Mouse (Mus musculus) embryonic facial prominence, embryonic 14.5 days (tissue): Measurements from ENCODE around the gene Cisd3. TPM values are rescaled to one million over a fixed set of nuclear protein-coding genes. Genes with fewer than 3 reads are reported as not detected.
A peak's percentile ranks its signal among the peaks of the same experiment; 100 is the strongest.

Experiments used
- ATAC-seq: fragments of 200-750 bp; cut with Nextera tagmentation; 2 replicates; pipeline ENCODE4 v1.8.0; 2017; ENCODE audit warnings: low read depth, moderate number of reproducible peaks, moderate TSS enrichment
- DNase-seq: peaks from one replicate; pipeline ENCODE4 v3.0.0-alpha.2; 2015; ENCODE audit warnings: low spot score
- H3K27ac ChIP-seq: fragments of 300-500 bp; sonication (generic); replicated peaks from 2 replicates; pipeline ENCODE4 v1.5.1; 2014; ENCODE audit warnings: low read depth, mild to moderate bottlenecking, low read length, moderate library complexity
- H3K27me3 ChIP-seq: fragments of 300-500 bp; sonication (generic); replicated peaks from 2 replicates; pipeline ENCODE4 v1.6.1; 2014; ENCODE audit warnings: low read length; ENCODE audit not compliant: control insufficient read depth, insufficient read depth
- H3K36me3 ChIP-seq: fragments of 300-500 bp; sonication (generic); 2 replicates; pipeline ENCODE4 v1.6.1; 2014; ENCODE audit warnings: low read length, mixed read lengths; ENCODE audit not compliant: control insufficient read depth, insufficient read depth
- H3K4me1 ChIP-seq: fragments of 300-500 bp; sonication (generic); 2 replicates; pipeline ENCODE4 v1.6.1; 2014; ENCODE audit warnings: antibody characterized with exemption, low read length; ENCODE audit not compliant: control insufficient read depth, insufficient read depth
- H3K4me2 ChIP-seq: fragments of 300-500 bp; sonication (generic); 2 replicates; pipeline ENCODE4 v1.6.1; 2014; ENCODE audit warnings: low read depth, mild to moderate bottlenecking, low read length, moderate library complexity, mixed read lengths
- H3K4me3 ChIP-seq: fragments of 300-500 bp; sonication (generic); 2 replicates; pipeline ENCODE4 v1.5.1; 2014; ENCODE audit warnings: low read depth, mild to moderate bottlenecking, low read length
- H3K9ac ChIP-seq: fragments of 300-500 bp; sonication (generic); 2 replicates; pipeline ENCODE4 v1.6.1; 2014; ENCODE audit warnings: low read depth, mild to moderate bottlenecking, low read length, moderate library complexity, mixed read lengths
- H3K9me3 ChIP-seq: fragments of 300-500 bp; sonication (generic); 2 replicates; pipeline ENCODE4 v1.6.1; 2016; ENCODE audit warnings: low read length; ENCODE audit not compliant: control insufficient read depth
- WGBS: fragments of 180-500 bp; shearing (Covaris S2); extraction: QIAGEN DNeasy Blood & Tissue Kit; methylation state at CpG from one replicate; pipeline ENCODE4 v1.1.7; 2014; 5-methylcytosine and 5-hydroxymethylcytosine counted together
- polyA plus RNA-seq: library from polyadenylated mRNA; unstranded; fragments of >200 nt; fragmentation: Nextera tagmentation; extraction: Ambion mirVana; gene quantifications from 2 replicates; pipeline ENCODE4 v1.2.1, GENCODE M21; 2014

The Cisd3 gene
- polyA plus RNA-seq, 1 experiment from 2014 or later, result 29.3 TPM

DNA sequence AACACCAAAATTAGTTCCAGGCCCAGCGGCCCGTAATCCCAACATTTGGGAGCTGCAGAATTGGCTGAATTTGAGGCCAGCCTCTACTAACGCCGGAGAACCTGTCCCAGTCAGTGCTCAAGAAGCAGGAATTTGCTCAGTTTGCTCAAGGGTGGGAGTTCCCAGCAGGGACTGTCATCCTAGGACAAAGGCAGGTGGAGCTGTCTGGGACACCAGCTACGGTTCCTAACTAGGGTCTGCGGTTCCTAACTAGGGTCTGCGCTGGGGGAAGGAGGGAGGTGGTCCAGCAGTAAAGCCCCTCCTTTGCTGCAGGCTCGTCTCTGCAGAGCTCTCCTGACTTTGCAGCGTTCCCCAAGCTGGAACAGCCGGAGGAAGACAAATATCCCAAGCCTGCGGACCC, 12.5 kb upstream of the Cisd3 start:
- no peaks in the 10 kb centered on the region for H3K9me3 ChIP-seq
- H3K4me3 ChIP-seq, result no peak overlapping the region
- peaks cover 94% of the 10 kb centered on the region for H3K36me3 ChIP-seq
- 86% methylated on average over 11 of the region's 11 CpGs for WGBS
- no peak overlapping the region for H3K27ac ChIP-seq
- no peaks in the 10 kb centered on the region for H3K27me3 ChIP-seq
- H3K9ac ChIP-seq, result no peak overlapping the region
- DNase-seq, result no peak
- no peak for ATAC-seq
- H3K4me2 ChIP-seq, result no peak overlapping the region
- no peaks in the 10 kb centered on the region for H3K4me1 ChIP-seq

DNA sequence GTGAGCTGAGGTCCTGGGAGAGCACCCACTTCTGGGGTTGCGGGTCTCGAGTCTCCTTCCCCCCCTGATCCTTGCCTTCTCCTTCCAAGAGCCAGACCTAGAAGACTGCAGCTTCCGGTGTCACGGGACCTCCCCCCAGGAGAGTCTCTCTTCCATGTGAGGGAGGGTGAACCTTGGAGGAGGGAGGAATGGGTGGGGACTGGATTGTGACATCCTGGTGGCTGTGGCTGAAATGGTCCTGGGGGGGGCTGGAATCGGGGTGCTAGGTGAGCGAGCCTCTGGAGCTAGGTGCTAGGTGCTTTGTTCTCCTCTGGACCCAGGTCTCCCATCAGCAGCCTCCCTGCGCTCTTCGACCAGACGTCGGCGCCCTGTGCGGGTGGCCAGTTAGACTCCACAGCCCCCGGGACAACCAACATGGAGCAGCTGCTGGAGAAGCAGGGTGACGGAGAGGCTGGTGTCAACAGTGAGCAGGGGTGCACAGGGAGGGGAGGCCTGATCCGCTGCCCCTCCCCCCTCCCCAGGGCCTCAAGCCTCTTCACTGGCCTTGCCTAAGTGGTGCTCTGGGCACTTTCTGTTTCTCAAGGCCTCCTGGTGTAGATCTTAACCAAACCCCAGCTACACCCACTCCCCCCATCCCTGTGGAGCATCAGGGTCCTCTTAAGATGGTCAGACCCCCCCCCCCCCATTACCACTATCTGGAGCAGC, 9.4 kb upstream of the Cisd3 start:
- H3K27me3 ChIP-seq, result no peaks in the 10 kb centered on the region
- H3K4me2 ChIP-seq, result no peak overlapping the region
- 82% methylated on average over 11 of the region's 15 CpGs for WGBS
- no peak for DNase-seq
- H3K9ac ChIP-seq, result no peak overlapping the region
- H3K36me3 ChIP-seq, result peaks cover 92% of the 10 kb centered on the region
- H3K4me3 ChIP-seq, result no peak overlapping the region
- no peaks in the 10 kb centered on the region for H3K9me3 ChIP-seq
- no peak overlapping the region for H3K27ac ChIP-seq
- H3K4me1 ChIP-seq, result no peaks in the 10 kb centered on the region
- ATAC-seq, result peak; percentile 17; the same call in 1 of the 2 replicates

DNA sequence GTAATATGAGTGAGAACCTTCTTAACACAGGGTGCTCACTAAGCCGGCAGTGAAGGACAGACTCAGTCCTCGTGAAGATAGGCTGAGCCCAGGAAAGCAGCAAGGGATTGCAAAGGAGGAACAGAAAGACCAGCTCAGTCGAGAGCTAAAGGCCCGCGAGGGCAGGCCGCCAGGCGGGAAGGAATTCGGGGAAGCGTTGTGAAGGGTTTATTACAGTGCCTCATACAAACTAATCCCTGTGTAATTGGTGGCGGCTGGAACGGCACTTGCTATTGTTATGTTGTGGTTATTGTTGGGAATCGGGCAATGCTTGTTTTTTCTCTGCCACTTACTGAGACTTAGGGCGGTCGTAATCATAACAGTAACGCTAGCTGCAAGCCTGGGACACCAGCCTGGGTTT, 8.2 kb upstream of the Cisd3 start:
- Histone ChIP-seq H3K4me3 (no peak overlapping the region), H3K4me1 (no peaks in the 10 kb centered on the region), H3K9me3 (no peaks in the 10 kb centered on the region), H3K27me3 (no peaks in the 10 kb centered on the region), H3K27ac (no peak overlapping the region), H3K36me3 (peaks cover 95% of the 10 kb centered on the region), H3K4me2 (no peak overlapping the region), H3K9ac (no peak overlapping the region)
- DNase-seq (peak; percentile 65), ATAC-seq (no peak)
- WGBS, result 49% methylated on average over 15 of the region's 15 CpGs

DNA sequence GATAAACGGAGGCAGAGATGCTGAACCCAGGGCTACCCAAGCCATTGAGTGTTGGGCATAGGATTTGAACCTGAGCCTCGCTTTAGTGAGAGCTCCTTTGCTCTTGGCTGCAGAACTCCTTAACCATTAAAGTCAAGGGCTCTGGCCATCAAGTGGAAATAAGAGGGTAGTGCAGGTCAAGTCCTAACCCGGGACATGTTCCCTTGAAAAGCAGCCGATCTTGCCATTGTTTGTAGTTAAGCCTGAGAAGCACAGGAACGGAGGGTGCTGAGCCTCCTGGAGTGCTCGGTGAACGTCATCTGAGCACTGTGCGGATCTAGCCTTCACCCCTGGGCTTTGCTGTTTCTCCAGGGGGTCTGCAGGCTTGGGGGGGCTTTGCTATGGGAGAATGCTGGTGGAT, 7.8 kb upstream of the Cisd3 start:
- DNase-seq (no peak), ATAC-seq (no peak)
- H3K4me3 ChIP-seq, result no peak overlapping the region
- no peak overlapping the region for H3K4me2 ChIP-seq
- no peaks in the 10 kb centered on the region for H3K27me3 ChIP-seq
- H3K27ac ChIP-seq, result no peak overlapping the region
- no peaks in the 10 kb centered on the region for H3K9me3 ChIP-seq
- no peak overlapping the region for H3K9ac ChIP-seq
- no peaks in the 10 kb centered on the region for H3K4me1 ChIP-seq
- peaks cover 95% of the 10 kb centered on the region for H3K36me3 ChIP-seq
- 60% methylated on average over 8 of the region's 8 CpGs for WGBS

DNA sequence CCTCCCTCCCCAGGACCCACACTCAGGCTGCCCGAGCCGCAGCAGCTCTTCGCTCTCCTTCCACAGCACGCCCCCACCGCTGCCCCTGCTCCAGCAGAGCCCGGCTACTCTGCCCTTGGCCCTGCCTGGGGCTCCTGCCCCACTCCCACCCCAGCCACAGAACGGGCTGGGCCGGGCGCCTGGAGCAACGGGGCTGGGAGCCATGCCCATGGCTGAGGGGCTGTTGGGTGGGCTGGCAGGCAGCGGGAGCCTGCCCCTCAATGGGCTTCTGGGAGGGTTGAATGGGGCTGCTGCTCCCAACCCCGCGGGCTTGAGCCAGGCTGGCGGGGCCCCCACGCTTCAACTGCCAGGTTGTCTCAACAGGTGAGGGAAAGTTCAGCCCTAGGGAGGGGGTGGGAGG, 7.3 kb upstream of the Cisd3 start:
- H3K4me2 ChIP-seq, result no peak overlapping the region
- H3K4me1 ChIP-seq, result no peaks in the 10 kb centered on the region
- H3K4me3 ChIP-seq, result no peak overlapping the region
- DNase-seq (no peak), ATAC-seq (no peak)
- no peaks in the 10 kb centered on the region for H3K27me3 ChIP-seq
- no peak overlapping the region for H3K9ac ChIP-seq
- 75% methylated on average over 11 of the region's 15 CpGs for WGBS
- no peak overlapping the region for H3K27ac ChIP-seq
- H3K9me3 ChIP-seq, result no peaks in the 10 kb centered on the region
- H3K36me3 ChIP-seq, result peaks cover 94% of the 10 kb centered on the region

DNA sequence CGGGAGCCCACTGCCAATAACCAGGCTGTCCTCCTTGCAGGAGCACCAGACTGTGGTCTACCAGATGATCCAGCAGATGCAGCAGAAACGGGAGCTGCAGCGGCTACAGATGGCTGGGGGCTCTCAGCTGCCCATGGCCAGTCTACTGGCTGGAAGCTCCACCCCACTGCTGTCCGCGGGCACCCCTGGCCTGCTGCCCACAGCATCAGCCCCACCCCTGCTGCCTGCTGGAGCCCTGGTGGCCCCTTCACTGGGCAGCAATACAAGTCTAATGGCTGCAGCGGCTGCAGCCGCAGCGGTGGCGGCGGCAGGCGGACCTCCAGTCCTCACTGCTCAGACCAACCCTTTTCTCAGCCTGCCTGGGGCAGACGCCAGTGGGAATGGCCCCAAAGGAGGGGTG, 5.2 kb upstream of the Cisd3 start:
- Histone ChIP-seq H3K9ac (no peak overlapping the region), H3K9me3 (no peaks in the 10 kb centered on the region), H3K4me2 (no peak overlapping the region), H3K36me3 (peaks cover 74% of the 10 kb centered on the region), H3K4me1 (no peaks in the 10 kb centered on the region), H3K4me3 (no peak overlapping the region), H3K27me3 (no peaks in the 10 kb centered on the region), H3K27ac (no peak overlapping the region)
- 84% methylated on average over 12 of the region's 12 CpGs for WGBS
- no peak for ATAC-seq
- DNase-seq, result no peak

DNA sequence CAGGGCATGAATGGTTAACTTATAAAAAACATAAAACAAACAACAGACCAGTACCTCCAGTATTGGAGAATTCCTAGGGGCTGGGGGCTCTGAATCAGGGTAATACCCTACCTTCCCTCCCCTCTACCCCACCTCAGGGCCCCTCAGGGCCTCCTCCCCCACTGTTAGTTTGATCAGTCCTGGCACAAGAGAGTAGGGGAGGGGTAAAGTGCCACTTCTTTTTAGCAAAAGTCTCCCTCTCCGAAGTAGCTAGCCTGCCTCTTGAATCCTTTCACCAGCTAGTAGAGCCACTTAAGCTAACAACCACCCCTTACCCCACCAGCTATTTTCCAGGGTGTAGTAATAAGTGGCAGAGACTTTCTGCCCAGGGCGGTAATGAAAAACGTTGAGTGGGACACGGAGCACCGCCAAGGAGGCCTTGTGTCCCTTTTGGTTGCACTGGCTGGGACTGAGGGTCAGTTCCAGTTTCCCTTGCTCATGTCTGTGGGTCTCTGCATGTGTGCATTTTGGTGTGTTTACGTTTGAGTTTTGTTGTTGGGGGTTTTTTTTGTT, 3.0 kb upstream of the Cisd3 start:
- H3K27ac ChIP-seq, result no peak overlapping the region
- no peak overlapping the region for H3K4me2 ChIP-seq
- no peaks in the 10 kb centered on the region for H3K9me3 ChIP-seq
- 0 out of 2 replicates have a peak, but pooled peaks cover 3% of the 10 kb centered on the region for H3K4me1 ChIP-seq
- no peaks in the 10 kb centered on the region for H3K27me3 ChIP-seq
- H3K4me3 ChIP-seq, result no peak overlapping the region
- DNase-seq, result no peak
- no peak overlapping the region for H3K9ac ChIP-seq
- WGBS, result 71% methylated on average over 6 of the region's 6 CpGs
- H3K36me3 ChIP-seq, result peaks cover 54% of the 10 kb centered on the region
- ATAC-seq, result no peak

DNA sequence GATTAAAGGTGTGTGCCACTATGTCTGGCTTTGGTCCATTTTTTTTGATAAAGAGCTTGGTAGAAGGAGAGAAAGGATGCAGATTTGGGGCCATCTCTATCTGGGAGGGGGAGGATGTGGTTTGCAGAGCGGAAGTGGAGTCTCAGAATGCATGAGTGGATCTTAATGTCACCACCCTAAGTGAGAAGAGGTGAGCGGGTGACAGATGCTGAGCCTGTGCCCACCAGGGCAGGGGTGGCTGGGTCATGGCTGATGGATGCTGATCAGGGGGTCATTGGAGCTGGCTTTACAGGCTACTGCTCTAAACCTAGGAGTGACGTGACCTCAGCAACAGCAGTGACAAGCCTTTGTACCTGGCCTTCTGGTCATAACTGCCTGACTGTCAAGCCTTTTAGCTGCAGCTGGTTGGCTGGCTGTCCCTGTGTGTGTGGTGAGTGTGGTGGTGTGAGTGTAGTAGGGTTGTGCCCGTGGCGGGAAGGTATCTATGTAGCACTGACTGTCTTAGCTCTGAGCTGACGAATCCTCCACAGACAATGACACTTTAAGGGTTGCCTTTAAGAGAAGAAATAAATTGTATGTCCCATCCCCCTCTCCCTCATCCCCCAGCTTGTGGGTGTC, 1.5 kb upstream of the Cisd3 start:
- DNase-seq, result no peak
- Histone ChIP-seq H3K4me1 (0 out of 2 replicates have a peak, but pooled peaks cover 3% of the 10 kb centered on the region), H3K27ac (no peak overlapping the region), H3K4me3 (no peak overlapping the region), H3K9me3 (no peaks in the 10 kb centered on the region), H3K4me2 (no peak overlapping the region), H3K9ac (no peak overlapping the region), H3K27me3 (no peaks in the 10 kb centered on the region), H3K36me3 (peaks cover 50% of the 10 kb centered on the region)
- WGBS, result 68% methylated on average over 6 of the region's 6 CpGs
- ATAC-seq, result no peak
